Mouse (Mus musculus) liver, postnatal 0 days (tissue): ENCODE data around the gene Cipc.

Experiments
- CTCF ChIP-seq: sonication (generic); IDR thresholded peaks from 2 replicates; pipeline ENCODE4 v1.5.1; 2016; ENCODE audit warnings: antibody characterized with exemption, low read depth
- EP300 ChIP-seq: IDR thresholded peaks from 2 replicates; pipeline ENCODE4 v1.6.1; 2016; ENCODE audit warnings: antibody characterized with exemption, low read depth, mild to moderate bottlenecking

GRCm38 (mm10) chr12:86941734-86942486 lies 4.9 kb upstream of the Cipc start:
- TF ChIP-seq CTCF: no peak
- TF ChIP-seq EP300: no peak
